Mouse (Mus musculus): Measurements from ENCODE around the gene Defb38. TPM values are rescaled to one million over a fixed set of nuclear protein-coding genes. Genes with fewer than 3 reads are reported as not detected.

The Defb38 gene
- total RNA-seq (2021) = not detected
- long read RNA-seq, experiment 1 = 0 reads
- long read RNA-seq, experiment 2 = 0 reads

DNA sequence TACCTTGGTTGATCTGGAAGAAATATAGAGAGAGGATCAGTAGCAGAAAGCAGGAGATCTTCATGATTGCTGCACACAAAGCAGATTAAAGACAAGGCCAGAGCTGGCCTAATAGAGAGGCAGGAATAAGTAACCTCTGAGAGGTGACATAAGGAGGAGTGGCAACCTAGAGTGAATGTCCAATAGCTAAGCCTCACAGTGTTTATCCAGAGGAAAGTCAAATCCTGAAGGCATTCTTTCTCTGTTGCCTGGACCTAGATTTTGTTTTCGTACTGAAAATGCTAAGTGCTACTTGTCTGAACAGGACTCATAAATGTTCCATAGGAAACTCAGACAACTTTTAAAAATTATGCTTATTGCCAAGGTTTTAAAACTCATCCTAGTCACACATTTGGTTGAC lies at the start of gene Defb38:
Defb38 (minus strand) TSS at position 101 of the 400 bp plus-strand sequence.
- DNase-seq (ENCODE audit: low spot score) = no peak

GRCm38 (mm10) chr8:19066013-19066412 lies 39.6 kb upstream of the Defb38 start:
- DNase-seq (ENCODE audit: low spot score) = no peak

- DNase-seq (ENCODE audit: low spot score) = no peak
Measured at GRCm38 (mm10) chr8:19064710-19065109, 38.3 kb upstream of the Defb38 start, which contains the start of gene Defb39. Gene Defb39 (minus strand): TSS chr8:19064810.

GRCm38 (mm10) chr8:19062891-19063290 lies 36.5 kb upstream of the Defb38 start:
- no peak for DNase-seq (ENCODE audit: low spot score)

DNA sequence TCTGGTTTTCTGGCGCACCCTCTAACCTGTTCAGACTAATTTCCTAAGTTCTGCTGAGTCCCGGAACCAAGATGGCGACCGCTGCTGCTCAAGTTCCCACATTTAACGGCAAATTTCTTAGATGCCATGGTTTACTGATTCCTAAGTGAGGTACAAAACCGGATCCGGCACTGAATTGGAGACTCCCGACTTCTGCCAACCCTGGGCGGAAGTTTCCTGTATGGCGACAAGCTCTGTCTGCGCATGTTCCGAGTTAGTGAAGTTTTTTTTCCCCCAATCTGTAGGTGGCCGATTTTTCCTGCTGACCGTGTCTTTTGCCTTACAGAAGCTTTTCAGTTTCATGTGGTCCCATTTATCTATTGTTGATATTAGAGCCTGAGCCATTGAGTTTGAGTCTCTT lies 18.9 kb upstream of the Defb38 start:
- no peak for DNase-seq (ENCODE audit: low spot score)

Other genes starting within 250 kb of the Defb38 start
- not detected for gene Defb40, start 48.3 kb downstream of the Defb38 start, total RNA-seq (2021)
- not detected for gene Defb37, start 35.5 kb downstream of the Defb38 start, total RNA-seq (2021)
- not detected for gene Defb39, start 38.2 kb upstream of the Defb38 start, total RNA-seq (2021)
- gene Defb12, start 88.3 kb upstream of the Defb38 start, total RNA-seq (2021) = not detected
- not detected for gene Defb34, start 97.2 kb upstream of the Defb38 start, total RNA-seq (2021)
- gene Gm45826, start 114.2 kb upstream of the Defb38 start, total RNA-seq (2021) = not detected
- gene Defb14, start 167.8 kb upstream of the Defb38 start, total RNA-seq (2021) = not detected
- gene Defb4, start 172.1 kb upstream of the Defb38 start, total RNA-seq (2021) = not detected
- not detected for gene Defb6, start 198.9 kb upstream of the Defb38 start, total RNA-seq (2021)
- gene Defb46, start 213.3 kb upstream of the Defb38 start, total RNA-seq (2021) = not detected
- gene Defb5, start 221.0 kb upstream of the Defb38 start, total RNA-seq (2021) = not detected

Measured in gastrocnemius, adult 18-20 months (tissue).